Mouse (Mus musculus) embryonic facial prominence, embryonic 12.5 days (tissue): ENCODE data around the gene Pgp. TPM values are rescaled to one million over a fixed set of nuclear protein-coding genes. Genes with fewer than 3 reads are reported as not detected.

ENCODE experiments used
- ATAC-seq: fragments of 200-750 bp; cut with Nextera tagmentation; 2 replicates; pipeline ENCODE4 v1.8.0; 2017; ENCODE audit not compliant: insufficient number of reproducible peaks, insufficient read depth, low FRiP score, low TSS enrichment
- H3K27ac ChIP-seq: fragments of 300-500 bp; sonication (generic); 2 replicates; pipeline ENCODE4 v1.5.1; 2016; ENCODE audit warnings: mild to moderate bottlenecking
- H3K27me3 ChIP-seq: fragments of 300-500 bp; sonication (generic); 2 replicates; pipeline ENCODE4 v1.6.1; 2016; ENCODE audit warnings: mild to moderate bottlenecking, moderate library complexity
- H3K36me3 ChIP-seq: fragments of 300-500 bp; sonication (generic); 2 replicates; pipeline ENCODE4 v1.6.1; 2016; ENCODE audit warnings: mild to moderate bottlenecking
- H3K4me1 ChIP-seq: fragments of 300-500 bp; sonication (generic); 2 replicates; pipeline ENCODE4 v1.6.1; 2016
- H3K4me2 ChIP-seq: fragments of 300-500 bp; sonication (generic); replicated peaks from 2 replicates; pipeline ENCODE4 v1.6.1; 2016; ENCODE audit warnings: mild to moderate bottlenecking, moderate library complexity
- H3K4me3 ChIP-seq: fragments of 300-500 bp; sonication (generic); 2 replicates; pipeline ENCODE4 v1.5.1; 2016; ENCODE audit warnings: mild to moderate bottlenecking
- H3K9ac ChIP-seq: fragments of 300-500 bp; sonication (generic); 2 replicates; pipeline ENCODE4 v1.6.1; 2016; ENCODE audit warnings: mild to moderate bottlenecking, moderate library complexity
- H3K9me3 ChIP-seq: fragments of 300-500 bp; sonication (generic); 2 replicates; pipeline ENCODE4 v1.6.1; 2016; ENCODE audit warnings: mild to moderate bottlenecking, moderate library complexity
- WGBS: fragments of 180-500 bp; shearing (Covaris S2); methylation state at CpG from one replicate; pipeline ENCODE4 v1.1.7; 2016; 5-methylcytosine and 5-hydroxymethylcytosine counted together
- polyA plus RNA-seq: library from polyadenylated mRNA; unstranded; fragments of >200 nt; fragmentation: Nextera tagmentation; extraction: Ambion mirVana; gene quantifications from 2 replicates; pipeline ENCODE4 v1.2.1, GENCODE M21; 2016

Gene Pgp
- polyA plus RNA-seq, 1 experiment from 2014 or later: 52.3 TPM

DNA sequence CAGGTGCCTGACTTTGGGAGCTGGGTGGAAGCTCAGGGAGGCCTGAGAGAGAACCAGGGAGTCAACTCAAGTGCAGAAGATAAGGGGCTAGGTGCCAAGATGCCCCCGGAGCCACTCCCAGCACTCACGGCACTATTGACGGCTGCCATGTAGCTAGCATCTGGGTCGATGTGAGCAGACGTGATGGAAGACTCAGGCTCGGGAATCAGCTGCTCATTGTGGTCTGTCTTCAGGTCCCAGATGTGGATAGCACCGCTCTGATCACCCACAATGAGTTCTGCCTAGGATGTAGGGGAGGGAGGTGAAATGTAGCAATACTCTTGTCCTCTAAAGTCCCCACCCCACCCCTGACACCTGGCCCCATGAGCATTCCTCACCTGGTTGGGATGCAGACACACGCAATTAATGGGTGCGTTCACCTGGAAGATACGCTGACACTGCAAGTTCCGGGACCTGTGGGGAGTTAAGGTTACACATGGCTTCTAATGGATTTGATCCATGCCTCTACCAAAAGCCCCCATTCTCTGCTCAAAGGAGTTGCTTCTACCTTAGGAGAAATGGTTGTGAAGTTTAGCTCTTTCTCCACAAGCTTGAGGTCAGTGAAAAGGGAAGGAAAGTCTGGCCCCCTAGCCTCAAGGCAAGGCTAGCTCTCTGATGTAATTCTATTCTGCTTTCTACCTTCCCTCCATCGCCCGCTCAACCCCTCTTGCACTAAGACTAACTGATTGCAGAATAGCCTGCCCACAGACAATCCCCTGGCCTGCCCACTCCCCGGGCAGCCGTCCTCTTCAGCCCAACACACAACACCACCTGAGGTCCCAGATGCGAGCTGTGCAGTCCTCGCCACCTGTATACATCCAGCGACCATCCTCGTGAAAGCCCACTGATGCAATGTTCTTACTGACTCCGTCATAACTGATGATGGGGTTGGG is 7.1 kb downstream of the Pgp start:
- Histone ChIP-seq H3K4me3 (no peak overlapping the region), H3K4me1 (peaks cover 28% of the 10 kb centered on the region), H3K27ac (no peak overlapping the region), H3K9me3 (no peaks in the 10 kb centered on the region), H3K27me3 (no peaks in the 10 kb centered on the region), H3K36me3 (peaks cover 48% of the 10 kb centered on the region), H3K4me2 (peak overlapping the region; percentile 69), H3K9ac (peak overlapping the region; percentile 73; the same call in 1 of the 2 replicates)
- WGBS: 91% methylated on average over 20 of the region's 20 CpGs
- ATAC-seq: no peak

DNA sequence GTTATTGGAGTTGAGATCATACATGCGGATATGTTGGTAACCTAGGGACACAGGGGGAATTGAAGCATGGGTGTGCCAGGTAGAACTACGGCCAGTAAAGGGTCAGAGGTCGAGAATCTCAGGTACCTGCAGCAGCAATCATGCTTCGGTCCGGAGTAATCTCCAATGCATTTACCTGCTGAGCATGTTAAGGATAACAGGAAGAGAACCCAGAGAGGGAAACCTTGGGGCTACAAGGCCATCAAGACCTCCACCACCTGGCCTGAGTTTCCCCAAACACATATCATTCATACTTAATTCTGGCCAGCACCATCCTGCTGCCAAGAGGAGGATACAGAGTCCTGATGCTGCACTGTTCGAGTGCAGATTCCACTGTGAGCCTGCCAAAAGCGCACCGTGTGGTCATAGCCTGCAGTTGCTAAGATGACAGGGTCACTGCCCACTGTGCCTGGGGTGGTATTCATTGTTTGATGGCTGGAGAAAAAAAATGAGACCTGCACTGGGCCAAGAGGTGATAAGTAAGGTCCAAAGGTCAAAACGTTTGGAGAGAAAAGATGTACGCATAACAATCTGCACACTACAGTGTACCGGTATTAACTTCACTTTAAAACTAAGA is 7.9 kb downstream of the Pgp start:
- WGBS: 50% methylated on average over 11 of the region's 11 CpGs
- Histone ChIP-seq H3K9ac (peak overlapping the region; percentile 73), H3K9me3 (no peaks in the 10 kb centered on the region), H3K27me3 (no peaks in the 10 kb centered on the region), H3K4me2 (peak overlapping the region; percentile 69), H3K36me3 (peaks cover 41% of the 10 kb centered on the region), H3K4me3 (peak overlapping the region; percentile 74), H3K27ac (peak overlapping the region; percentile 97; the same call in 1 of the 2 replicates), H3K4me1 (peaks cover 21% of the 10 kb centered on the region)
- no peak for ATAC-seq

DNA sequence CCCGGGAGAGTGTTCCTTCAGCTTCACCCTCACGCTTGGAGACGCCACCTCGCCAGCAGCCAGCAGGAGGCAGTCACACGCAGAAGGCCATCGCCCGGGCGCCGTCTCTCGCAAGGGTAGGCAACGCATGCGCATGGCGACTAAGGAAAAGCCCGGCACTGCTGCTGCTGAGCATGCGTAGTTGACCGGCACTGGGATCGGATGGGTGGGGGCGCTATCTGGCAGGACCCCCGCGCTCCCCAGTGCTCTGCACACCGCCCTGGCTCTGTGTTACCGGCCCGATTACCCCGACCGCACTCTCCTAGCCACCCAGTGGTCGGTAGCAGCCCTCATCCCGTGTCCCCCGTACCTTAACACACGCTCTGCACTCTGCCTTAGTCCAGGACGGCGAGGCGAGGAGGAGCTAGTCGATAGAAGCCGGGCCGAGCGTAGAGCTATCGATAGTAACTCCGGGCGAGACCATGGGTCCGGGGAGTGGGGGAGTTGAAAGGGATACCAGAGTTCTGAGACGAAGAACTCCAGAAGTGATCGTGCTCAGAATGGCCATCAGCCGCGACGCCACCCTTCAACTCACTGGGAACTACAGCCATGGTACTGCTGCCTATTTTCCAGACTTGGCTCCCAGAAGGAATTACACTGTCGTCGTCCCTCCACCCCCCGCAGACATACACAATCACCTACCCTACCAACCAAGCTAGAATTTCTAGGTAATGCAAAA is 8.6 kb downstream of the Pgp start, which contains the start of gene Mlst8:
TSS of gene Mlst8 (minus strand) at position 416 of the 718 bp plus-strand sequence.
- no peaks in the 10 kb centered on the region for H3K9me3 ChIP-seq
- peak within 1 kb of the TSS; percentile 97 for H3K27ac ChIP-seq
- peaks cover 35% of the 10 kb centered on the region for H3K36me3 ChIP-seq
- ATAC-seq: peak; percentile 93
- H3K4me2 ChIP-seq: peak within 1 kb of the TSS; percentile 69
- under 1% methylated on average over 48 of the region's 48 CpGs for WGBS
- H3K4me3 ChIP-seq: peak within 1 kb of the TSS; percentile 74
- no peaks in the 10 kb centered on the region for H3K27me3 ChIP-seq
- H3K9ac ChIP-seq: peak within 1 kb of the TSS; percentile 73
- peaks cover 19% of the 10 kb centered on the region for H3K4me1 ChIP-seq

DNA sequence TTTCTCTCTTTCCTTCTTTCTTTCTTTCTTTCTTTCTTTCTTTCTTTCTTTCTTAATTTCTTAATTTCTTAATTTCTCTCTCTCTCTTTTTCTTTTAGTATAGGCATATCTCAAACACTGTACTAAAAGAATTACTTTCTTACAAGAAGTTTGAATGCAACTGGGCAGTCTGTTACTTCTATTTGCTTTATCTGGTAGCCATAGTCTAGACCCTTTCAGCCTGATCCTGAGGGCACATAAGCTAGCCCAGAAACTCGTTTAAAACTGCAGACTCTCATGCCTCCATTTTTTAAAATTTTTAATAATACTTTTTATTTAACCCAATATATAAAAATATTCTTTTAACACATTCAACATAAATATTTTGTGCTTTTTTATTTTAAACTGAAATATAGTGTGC is 9.2 kb downstream of the Pgp start:
- ATAC-seq: no peak
- WGBS: 31% methylated on average over 1 of the region's 1 CpGs
- Histone ChIP-seq H3K9me3 (no peaks in the 10 kb centered on the region), H3K4me2 (peak overlapping the region; percentile 69; the same call in 1 of the 2 replicates), H3K9ac (no peak overlapping the region), H3K4me1 (peaks cover 19% of the 10 kb centered on the region), H3K36me3 (peaks cover 29% of the 10 kb centered on the region), H3K27me3 (no peaks in the 10 kb centered on the region), H3K27ac (no peak overlapping the region), H3K4me3 (peak overlapping the region; percentile 74)

DNA sequence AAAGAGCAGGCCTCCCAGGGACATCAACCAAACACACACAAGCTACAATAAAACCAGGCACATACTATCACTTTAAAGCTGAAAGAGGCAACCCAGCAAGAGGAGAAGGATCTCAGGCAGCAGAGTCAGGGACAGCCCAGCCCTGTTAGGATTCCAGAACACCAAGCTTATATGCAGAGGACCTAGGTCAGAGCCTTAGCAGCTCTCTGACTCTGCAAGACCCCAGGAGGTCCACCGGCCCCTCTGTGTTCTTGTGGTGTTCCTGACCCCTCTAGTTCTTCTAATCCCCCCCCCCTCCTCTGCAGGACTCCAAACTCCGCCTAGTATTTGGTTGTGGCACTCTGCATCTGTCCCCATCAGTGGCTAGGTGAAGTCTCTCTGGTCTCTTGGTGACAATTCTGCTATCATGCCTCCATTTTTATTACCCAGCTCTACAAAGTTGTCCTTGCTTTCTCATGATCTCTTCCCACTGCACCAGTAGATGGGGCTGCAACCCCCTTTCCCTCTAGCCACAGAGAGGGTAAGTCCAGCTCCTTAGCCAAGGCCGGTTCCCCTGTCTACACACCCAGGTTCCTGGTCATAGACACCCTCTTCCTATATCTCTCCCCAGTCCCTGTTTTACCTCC is 10.1 kb downstream of the Pgp start:
- H3K4me1 ChIP-seq: peaks cover 19% of the 10 kb centered on the region
- no peaks in the 10 kb centered on the region for H3K27me3 ChIP-seq
- peak overlapping the region; percentile 18; the same call in 1 of the 2 replicates for H3K4me2 ChIP-seq
- H3K4me3 ChIP-seq: no peak overlapping the region
- ATAC-seq: no peak
- 61% methylated on average over 3 of the region's 3 CpGs for WGBS
- no peaks in the 10 kb centered on the region for H3K9me3 ChIP-seq
- H3K9ac ChIP-seq: peak overlapping the region; percentile 25; the same call in 1 of the 2 replicates
- peaks cover 20% of the 10 kb centered on the region for H3K36me3 ChIP-seq
- H3K27ac ChIP-seq: no peak overlapping the region

DNA sequence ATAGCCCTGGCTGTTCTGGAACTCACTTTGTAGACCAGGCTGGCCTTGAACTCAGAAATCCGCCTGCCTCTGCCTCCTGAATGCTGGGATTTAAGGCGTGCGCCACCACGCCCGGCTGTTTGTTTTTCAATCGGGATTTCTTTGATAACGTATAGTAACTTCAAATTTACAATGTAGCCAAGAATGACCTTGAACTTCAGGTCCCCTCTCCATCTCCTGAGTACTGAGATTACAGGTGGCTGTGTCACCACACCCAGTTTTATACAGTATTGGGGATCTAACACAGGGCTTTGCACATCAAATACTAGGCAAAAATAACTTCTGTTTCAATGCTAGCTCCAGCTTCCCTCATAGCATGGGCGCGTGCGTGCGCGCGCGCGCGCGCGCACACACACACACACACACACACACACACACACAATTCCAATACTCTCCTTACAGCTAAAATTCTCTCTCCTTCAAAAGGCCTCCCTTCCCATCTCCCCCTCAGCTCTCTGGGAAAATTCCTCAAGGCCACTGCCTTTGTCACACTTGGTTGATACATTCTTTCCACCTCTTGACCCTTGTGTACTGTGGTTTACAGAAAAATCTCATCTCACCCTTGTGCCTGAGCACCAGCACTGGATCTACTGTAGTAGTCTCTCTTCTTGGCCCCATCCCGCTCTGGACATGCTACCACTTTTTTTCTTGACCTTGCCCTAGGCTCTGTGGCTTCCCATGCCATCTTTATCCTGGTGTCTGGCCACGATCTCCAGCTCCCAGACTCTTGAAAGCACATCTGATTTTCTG is 11.0 kb downstream of the Pgp start:
- H3K9ac ChIP-seq: no peak overlapping the region
- H3K27me3 ChIP-seq: peaks cover 3% of the 10 kb centered on the region; the same call in 1 of the 2 replicates
- H3K9me3 ChIP-seq: no peaks in the 10 kb centered on the region
- H3K36me3 ChIP-seq: peaks cover 11% of the 10 kb centered on the region
- ATAC-seq: no peak
- H3K4me2 ChIP-seq: no peak overlapping the region
- WGBS: 93% methylated on average over 20 of the region's 20 CpGs
- H3K4me3 ChIP-seq: no peak overlapping the region
- H3K4me1 ChIP-seq: peaks cover 21% of the 10 kb centered on the region
- H3K27ac ChIP-seq: no peak overlapping the region

DNA sequence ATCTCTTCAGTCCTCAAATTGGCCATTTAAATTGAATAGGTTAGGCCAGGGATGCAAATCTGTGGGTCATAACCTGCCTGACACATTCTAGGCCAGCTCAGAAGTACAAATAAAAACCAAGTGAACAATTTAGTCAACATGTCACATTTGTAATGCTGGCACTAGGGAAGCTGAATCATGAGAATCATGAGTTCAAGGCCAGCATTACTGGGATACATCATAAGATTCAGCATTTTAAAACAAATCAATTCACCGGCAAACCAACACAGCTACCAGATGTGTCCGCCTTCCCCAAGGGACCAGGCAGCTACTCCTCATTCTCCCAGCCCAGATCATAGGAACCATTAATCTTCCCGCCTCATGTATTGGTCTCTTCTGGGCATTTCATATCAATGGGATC is 13.3 kb downstream of the Pgp start:
- no peak overlapping the region for H3K27ac ChIP-seq
- H3K9me3 ChIP-seq: no peaks in the 10 kb centered on the region
- 87% methylated on average over 3 of the region's 3 CpGs for WGBS
- no peak overlapping the region for H3K9ac ChIP-seq
- ATAC-seq: no peak
- H3K4me2 ChIP-seq: no peak overlapping the region
- H3K36me3 ChIP-seq: no peaks in the 10 kb centered on the region
- H3K27me3 ChIP-seq: peaks cover 19% of the 10 kb centered on the region
- peaks cover 11% of the 10 kb centered on the region; the same call in 1 of the 2 replicates for H3K4me1 ChIP-seq
- H3K4me3 ChIP-seq: no peak overlapping the region

DNA sequence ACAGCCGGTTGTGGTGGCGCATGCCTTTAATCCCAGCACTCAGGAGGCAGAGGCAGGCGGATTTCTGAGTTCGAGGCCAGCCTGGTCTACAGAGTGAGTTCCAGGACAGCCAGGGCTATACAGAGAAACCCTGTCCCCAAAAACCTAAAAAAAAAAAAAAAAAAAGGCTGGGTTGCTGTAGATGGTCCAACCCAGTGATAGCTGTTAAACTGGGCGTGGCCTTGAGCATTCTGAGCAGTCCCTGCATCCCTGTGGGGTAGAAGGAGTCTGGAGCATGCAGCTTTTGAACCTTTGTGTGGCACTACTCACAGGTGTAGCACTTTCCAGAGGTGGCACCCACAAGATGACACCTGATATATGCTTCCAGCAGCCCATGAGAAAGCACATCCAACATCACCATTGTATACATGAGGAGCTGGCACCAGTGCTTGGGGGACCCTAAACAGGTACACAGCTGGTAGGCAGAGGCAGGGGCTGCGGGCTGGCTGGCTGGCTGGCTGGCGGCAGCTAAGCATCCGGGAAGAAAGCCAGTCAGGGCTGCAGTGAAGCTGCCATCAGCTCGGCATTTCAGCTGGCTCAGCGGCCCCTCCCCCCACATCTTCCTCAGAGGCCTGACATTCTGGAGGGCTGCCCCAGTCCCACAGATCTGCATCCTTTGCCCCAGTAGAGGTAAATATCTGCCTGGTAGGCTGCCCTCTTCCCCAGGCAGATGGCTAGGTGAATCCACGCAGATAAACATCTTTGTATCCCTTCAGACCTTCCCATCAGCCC is 15.1 kb downstream of the Pgp start:
- no peaks in the 10 kb centered on the region for H3K36me3 ChIP-seq
- no peak for ATAC-seq
- H3K9me3 ChIP-seq: no peaks in the 10 kb centered on the region
- no peak overlapping the region for H3K4me3 ChIP-seq
- H3K9ac ChIP-seq: no peak overlapping the region; the same call in 1 of the 2 replicates
- H3K27ac ChIP-seq: no peak overlapping the region
- WGBS: 40% methylated on average over 11 of the region's 11 CpGs
- H3K4me1 ChIP-seq: peaks cover 12% of the 10 kb centered on the region
- H3K4me2 ChIP-seq: no peak overlapping the region
- H3K27me3 ChIP-seq: peaks cover 34% of the 10 kb centered on the region

DNA sequence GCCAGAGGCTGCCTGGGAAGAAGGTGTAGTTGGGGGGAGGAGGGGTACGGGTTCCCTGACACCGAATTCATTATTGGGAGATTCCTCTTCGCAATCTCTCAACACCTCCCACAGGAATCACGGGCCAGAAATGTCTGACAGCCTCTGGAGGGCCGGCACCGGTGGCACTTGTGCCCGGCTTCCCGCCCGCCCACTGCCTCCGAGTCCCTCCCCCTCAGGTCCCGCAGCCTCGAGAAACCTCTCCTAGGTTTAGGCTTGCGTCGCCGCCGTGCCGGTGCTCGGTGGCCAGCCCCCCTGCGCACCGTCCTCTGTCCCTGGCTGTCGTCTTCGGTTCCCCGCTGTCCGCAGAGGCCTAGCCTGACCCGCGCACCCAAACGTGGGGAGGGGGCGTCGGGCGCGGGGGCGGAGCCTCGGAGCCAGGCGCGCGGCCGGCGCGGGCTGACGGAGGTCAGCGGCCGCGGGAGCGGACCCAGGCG is 18.0 kb downstream of the Pgp start, which contains the start of gene Caskin1:
TSS of gene Caskin1 (plus strand) at position 416 of the 476 bp plus-strand sequence.
- Histone ChIP-seq H3K4me1 (peaks cover 10% of the 10 kb centered on the region), H3K36me3 (no peaks in the 10 kb centered on the region), H3K27me3 (peaks cover 37% of the 10 kb centered on the region), H3K9me3 (no peaks in the 10 kb centered on the region), H3K27ac (peak within 1 kb of the TSS; percentile 43), H3K4me3 (peak within 1 kb of the TSS; percentile 61), H3K4me2 (peak within 1 kb of the TSS; percentile 98), H3K9ac (peak within 1 kb of the TSS; percentile 73)
- WGBS: 1% methylated on average over 42 of the region's 45 CpGs
- ATAC-seq: no peak
